Mouse (Mus musculus) spleen, embryonic (tissue): ENCODE results near the gene Vsx1.

Experiments
- CTCF ChIA-PET: fragments of 350-600 bp; sonication (Branson Sonifier 250); formaldehyde crosslinking; loops from one replicate; lab custom pipeline; 2022; lab: Charles Lee

Gene Vsx1

DNA sequence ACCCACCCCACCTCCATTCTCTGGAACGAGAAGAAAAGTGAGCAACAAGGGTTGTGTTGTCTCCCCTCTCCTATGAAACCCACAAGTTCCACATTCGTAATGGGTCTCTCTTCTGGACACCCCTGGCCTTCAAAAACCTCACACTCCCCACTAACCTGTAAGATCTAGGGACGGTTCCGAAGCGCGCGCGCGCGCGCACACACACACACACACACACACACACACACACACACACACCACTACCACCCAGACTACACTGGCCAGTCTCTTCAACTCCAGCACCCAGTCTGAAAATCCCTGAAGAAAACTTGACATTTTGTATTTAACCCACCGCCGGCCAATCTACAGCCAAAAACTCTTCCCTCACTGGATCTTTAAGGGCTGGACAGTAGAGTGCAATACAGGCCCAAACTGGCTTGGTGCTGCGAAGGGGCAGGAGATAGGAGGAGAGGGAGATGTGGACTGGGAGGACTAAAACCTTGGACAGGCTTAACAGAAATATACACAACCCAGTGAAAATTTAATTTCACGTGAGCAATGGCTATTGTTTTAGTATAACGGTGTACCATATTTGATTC lies at the start of gene Vsx1:
Gene Vsx1, minus strand, starts transcription at position 138 of the 578 bp plus-strand sequence.
- CTCF ChIA-PET = no interaction called here

GRCm38 (mm10) chr2:150737881-150738280 lies 48.7 kb upstream of the Vsx1 start:
- CTCF ChIA-PET = no interaction called here

- CTCF ChIA-PET = interaction anchor here (0.7 kb wide), 1 partner anchor 75 kb away, joined by 5 read pairs; no protein-coding TSS in a partner anchor
These were observed 46.8 kb upstream of the Vsx1 start for GRCm38 (mm10) chr2:150735756-150736576.

GRCm38 (mm10) chr2:150712167-150712674 lies 23.1 kb upstream of the Vsx1 start:
- CTCF ChIA-PET = no interaction called here

DNA sequence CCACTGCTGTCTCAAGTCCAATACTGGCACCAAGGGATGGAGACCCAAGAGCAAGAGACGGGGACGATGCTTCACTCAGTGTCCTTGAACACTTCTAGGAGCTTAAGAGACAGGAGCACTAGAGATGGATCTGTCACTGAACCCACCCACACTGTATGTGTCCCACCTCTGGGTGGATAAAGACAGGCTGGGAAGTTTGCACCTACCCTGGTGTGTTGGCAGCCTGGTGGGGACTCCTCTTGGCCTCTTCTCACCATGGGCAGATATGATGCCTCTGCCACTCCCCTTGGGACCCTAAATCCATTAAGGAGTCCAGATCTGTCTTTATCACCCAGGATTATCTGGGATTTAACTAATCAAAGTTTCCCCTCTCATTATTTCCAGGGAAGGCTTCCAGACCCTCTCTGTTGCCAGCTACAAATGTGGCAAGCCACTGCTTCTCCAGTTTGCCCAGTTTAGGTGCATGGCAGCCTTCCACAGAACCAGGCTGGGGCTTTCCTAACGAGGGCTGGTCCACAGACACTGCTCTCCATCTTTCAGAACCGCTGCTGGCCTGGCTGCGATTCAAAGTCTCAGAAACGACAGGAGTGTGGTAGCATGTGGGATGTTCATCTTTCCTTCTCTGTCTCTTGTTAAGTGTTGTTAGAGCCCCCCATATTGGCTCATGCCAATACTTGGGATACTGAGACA lies 2.5 kb upstream of the Vsx1 start:
- CTCF ChIA-PET = no interaction called here

DNA sequence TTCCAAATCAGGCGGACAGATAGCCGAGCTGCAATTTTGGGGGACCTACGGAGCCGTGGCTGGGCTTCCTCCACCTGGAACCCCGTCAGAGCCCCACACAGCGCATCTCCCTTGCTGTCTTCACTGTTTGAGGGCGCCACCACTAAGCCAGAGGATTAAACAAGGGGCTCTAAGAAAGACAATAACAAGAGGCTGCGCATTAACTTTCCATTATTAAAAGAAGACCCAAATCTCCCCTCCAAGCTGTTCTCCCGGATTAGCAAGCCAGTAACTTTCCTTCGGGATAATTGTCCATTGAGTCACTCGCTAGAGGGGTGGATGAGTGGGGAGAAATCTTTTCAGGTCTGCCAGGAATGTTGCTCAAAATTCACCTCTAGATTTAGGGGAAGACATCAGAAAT lies 1.1 kb upstream of the Vsx1 start:
- CTCF ChIA-PET = no interaction called here

DNA sequence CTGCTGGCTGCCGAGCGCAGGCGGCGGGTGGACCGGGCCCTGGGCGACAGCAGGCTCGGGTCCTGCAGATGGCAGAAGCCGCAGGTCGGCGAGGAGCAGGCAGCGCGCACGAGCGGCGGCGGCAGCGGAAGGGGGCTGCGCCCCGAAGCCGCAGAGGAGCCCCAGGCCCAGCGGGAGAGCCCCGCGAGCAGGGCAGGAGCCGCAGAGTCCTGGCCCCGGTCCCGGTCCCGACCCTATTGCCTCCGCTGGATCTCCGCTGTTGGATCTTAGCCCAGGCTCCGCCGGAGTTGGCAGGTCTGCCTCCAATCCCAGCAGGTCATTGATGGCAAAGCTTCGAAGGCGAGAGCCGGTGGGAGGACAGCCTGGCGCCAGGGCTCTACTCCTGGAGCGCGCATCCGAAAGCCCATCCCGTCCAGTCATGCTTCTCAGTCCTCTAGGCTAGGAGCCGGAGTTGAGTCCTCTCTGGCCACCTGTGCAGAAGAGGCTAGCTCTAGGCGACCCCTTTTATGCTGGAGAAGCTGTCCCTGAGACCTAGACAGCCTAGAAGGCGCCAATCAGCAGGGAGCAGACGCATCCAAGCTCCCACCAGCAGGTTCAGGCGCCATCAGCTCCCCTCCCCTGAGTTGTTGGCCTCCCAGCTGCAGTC lies 496 bp downstream of the Vsx1 start:
- CTCF ChIA-PET = no interaction called here

- CTCF ChIA-PET = no interaction called here
These were observed 1.2 kb downstream of the Vsx1 start for GRCm38 (mm10) chr2:150687871-150688540.

GRCm38 (mm10) chr2:150685389-150685788 lies 3.8 kb downstream of the Vsx1 start:
- CTCF ChIA-PET = no interaction called here

DNA sequence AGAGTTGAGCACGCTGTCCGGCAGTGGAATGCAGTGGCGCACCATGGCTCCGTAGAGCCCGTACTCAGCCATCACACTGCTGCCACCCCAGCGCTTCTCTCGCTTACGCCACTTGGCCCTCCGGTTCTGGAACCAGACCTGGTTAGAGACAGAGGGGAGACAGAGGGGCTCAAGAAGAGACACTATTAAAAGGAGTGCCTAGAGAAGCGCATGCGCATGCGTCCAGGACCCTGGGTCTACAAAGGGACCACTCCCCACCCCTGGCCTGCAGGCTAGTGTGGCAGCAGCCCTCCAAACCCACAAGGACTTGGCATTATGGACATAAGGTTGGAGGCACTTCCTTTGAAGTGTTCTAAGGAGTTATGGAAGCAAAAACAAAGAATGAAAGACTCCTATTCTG lies 4.7 kb downstream of the Vsx1 start:
- CTCF ChIA-PET = no interaction called here

DNA sequence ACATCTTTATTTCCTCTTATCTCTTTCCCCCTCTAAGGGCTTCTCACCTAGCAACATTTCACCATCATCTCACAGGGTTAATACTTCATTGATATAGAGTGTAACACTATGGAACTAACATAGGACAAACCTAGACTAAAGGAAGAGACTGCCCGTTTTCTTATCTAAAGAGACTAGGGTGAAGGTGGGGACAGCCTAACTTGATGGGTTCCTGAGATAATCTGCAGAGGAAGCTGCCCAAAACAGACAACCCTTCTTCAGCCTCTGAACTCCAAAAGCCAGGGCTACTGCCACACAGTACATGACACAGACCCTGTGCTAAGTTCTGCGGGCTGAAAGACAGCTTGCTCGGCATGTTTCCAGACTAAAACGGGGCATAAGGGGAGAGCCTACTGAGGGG lies 7.6 kb downstream of the Vsx1 start:
- CTCF ChIA-PET = no interaction called here

- CTCF ChIA-PET = interaction anchor here (0.5 to 1.3 kb wide), 3 partner anchors 65 to 1762 kb away, joined by 3 read pairs; no protein-coding TSS in a partner anchor
These were observed 10.8 kb downstream of the Vsx1 start for GRCm38 (mm10) chr2:150678392-150678791.

GRCm38 (mm10) chr2:150675525-150675924 lies 13.6 kb downstream of the Vsx1 start:
- CTCF ChIA-PET = interaction anchor here (1.4 kb wide), 1 partner anchor 67 kb away, joined by 4 read pairs; the partner anchor contains the start of gene Apmap

DNA sequence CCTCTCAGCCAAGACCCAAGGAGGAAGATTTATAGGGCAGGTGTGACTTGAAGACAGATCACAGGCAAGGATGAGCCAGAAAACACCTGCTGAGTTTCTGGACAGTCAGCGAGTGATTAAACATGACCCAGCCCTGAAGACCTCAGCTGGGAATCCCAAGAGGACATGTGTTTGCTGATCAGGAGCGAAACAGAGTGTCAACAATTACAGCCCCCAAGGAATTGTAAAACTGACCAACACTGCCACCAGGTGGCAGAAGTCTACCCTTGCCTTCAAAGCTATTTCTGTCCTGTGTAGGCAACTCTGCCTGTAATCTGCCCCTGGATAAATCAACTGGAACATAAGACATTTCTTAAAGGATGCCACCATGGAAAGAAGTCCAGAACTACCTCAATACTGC lies 14.3 kb downstream of the Vsx1 start:
- CTCF ChIA-PET = interaction anchor here (1.4 kb wide), 1 partner anchor 66 kb away, joined by 4 read pairs; the partner anchor contains the start of gene Apmap

GRCm38 (mm10) chr2:150673929-150674328 lies 15.2 kb downstream of the Vsx1 start:
- CTCF ChIA-PET = interaction anchor here (0.5 to 1.4 kb wide), 4 partner anchors 11 to 231 kb away, joined by 3 to 5 read pairs (median 4); partner anchors contain the start of genes Abhd12 and Apmap

- CTCF ChIA-PET = interaction anchor here (0.7 kb wide), 1 partner anchor 163 kb away, joined by 3 read pairs; no protein-coding TSS in a partner anchor
These were observed 17.4 kb downstream of the Vsx1 start for GRCm38 (mm10) chr2:150671609-150672290.

GRCm38 (mm10) chr2:150670926-150671325 lies 18.2 kb downstream of the Vsx1 start:
- CTCF ChIA-PET = no interaction called here

DNA sequence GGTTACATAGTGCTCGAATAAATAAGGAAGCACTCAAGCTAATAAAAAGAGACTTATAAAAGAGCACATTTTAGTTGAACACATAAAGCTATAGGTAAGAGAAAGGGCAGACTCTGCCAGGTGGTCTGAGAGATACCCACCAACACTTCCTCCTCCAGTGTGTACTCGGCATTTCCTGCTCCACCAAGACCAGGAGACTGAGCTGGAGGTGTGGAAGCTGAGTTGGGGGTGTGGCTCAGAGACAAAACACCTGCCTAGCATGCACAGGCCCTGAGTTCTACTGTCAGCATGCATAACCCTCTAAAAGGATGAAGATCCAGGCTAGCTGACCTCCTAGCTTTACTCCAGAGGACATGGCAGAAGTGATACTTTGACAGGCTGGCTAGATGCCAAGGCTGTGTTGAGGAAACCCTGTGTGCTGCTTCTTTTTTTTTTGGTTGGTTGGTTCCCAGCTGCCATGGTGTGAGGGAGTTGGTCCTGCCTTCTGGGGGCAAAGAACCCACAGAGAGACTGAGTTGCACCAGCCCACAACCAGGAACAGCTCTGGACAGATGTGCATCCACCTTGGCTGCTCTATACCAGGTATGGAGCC lies 19.6 kb downstream of the Vsx1 start:
- CTCF ChIA-PET = interaction anchor here (0.6 to 1.2 kb wide), 2 partner anchors 51 to 118 kb away, joined by 3 read pairs; no protein-coding TSS in a partner anchor

DNA sequence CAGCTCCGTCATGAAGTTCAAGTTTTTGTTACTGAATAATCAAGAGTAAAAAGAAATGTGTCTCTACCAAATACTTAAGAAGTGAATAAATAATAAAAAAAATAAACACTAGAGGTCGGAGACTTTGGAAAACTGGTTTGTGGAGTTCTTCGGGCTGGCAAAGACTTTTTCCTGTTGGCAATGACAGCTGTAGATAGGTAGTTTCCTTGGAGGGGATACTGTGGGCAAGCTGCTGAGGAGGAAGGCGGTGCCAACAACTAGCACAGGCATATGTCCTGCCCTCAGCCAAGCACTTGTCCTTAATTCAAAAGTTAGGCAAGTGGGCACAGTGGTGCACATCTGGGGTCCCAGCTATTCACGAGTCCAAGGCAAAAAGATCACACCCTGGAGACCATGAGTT lies 20.2 kb downstream of the Vsx1 start:
- CTCF ChIA-PET = interaction anchor here (0.6 to 1.2 kb wide), 2 partner anchors 51 to 118 kb away, joined by 3 read pairs; no protein-coding TSS in a partner anchor
